Mouse (Mus musculus) CH12.LX (cell line): ENCODE results near the gene Gimap3.

Source experiments
- CTCF ChIP-seq, 2 experiments: IDR thresholded peaks in 1 of 2; conservative IDR thresholded peaks in 1 of 2; 2 replicates each; pipeline ENCODE4 v1.5.1; 2011 to 2012; ENCODE audit warnings: low read depth in 2 of 2, low read length in 2 of 2, improper control_type of control experiment in 1 of 2, inconsistent platforms in 1 of 2, mild to moderate bottlenecking in 1 of 2, moderate library complexity in 1 of 2
- E2F4 ChIP-seq: IDR thresholded peaks from 2 replicates; pipeline ENCODE4 v1.6.1; 2011; ENCODE audit warnings: low read depth, low read length, improper control_type of control experiment; ENCODE audit not compliant: insufficient replicate concordance
- EP300 ChIP-seq: IDR thresholded peaks from 2 replicates; pipeline ENCODE4 v1.6.1; 2011; ENCODE audit warnings: low read length, improper control_type of control experiment
- ETS1 ChIP-seq: conservative IDR thresholded peaks from 2 replicates; pipeline ENCODE4 v1.6.1; 2012; ENCODE audit warnings: low read depth, mild to moderate bottlenecking, inconsistent platforms, low read length, improper control_type of control experiment, moderate library complexity
- RAD21 ChIP-seq: IDR thresholded peaks from 2 replicates; pipeline ENCODE4 v1.6.1; 2011; ENCODE audit warnings: low read depth, mild to moderate bottlenecking, low read length, improper control_type of control experiment, moderate library complexity
- SIN3A ChIP-seq: IDR thresholded peaks from 2 replicates; pipeline ENCODE4 v1.6.1; 2012; ENCODE audit warnings: low read length, improper control_type of control experiment, inconsistent platforms
- ZNF384 ChIP-seq: IDR thresholded peaks from 2 replicates; pipeline ENCODE4 v1.6.1; 2012; ENCODE audit warnings: low read depth, low read length, improper control_type of control experiment, inconsistent platforms

- TF ChIP-seq CTCF (conservative IDR thresholded peaks at IDR 0.05 in 1 of 2, IDR thresholded peaks at IDR 0.05 in 1 of 2; ENCODE audit: low read depth in 2 of 2, low read length in 2 of 2) (no peak), SIN3A (peak; percentile 36; the same call in 1 of the 2 replicates), ZNF384 (no peak), EP300 (peak; percentile 55), RAD21 (no peak), E2F4 (no peak), ETS1 (no peak)
Measured at GRCm38 (mm10) chr6:48801897-48802296, 31.2 kb upstream of the Gimap3 start.
